Mouse (Mus musculus): ENCODE results near the gene 1700006A11Rik. TPM values are rescaled to one million over a fixed set of nuclear protein-coding genes. Genes with fewer than 3 reads are reported as not detected.
"Not testable (repeated sequence)": the region's sequence is repeated elsewhere in the genome, so short reads cannot be mapped to it uniquely, and the experiment has no call there.

The 1700006A11Rik gene
- not detected in 2 replicates for polyA plus RNA-seq (2015; fragmentation: Nextera tagmentation; extraction: Ambion mirVana)

- Histone ChIP-seq H3K36me3 (ENCODE audit: control insufficient read depth, insufficient read depth) (no peaks in the 10 kb centered on the region), H3K4me1 (ENCODE audit: control insufficient read depth, insufficient read depth, low read length) (no peaks in the 10 kb centered on the region), H3K4me3 (ENCODE audit: low read length) (no peak within 1 kb of the TSS), H3K27ac (ENCODE audit: low read length) (no peak within 1 kb of the TSS), H3K27me3 (ENCODE audit: control insufficient read depth, insufficient read depth, low read length) (no peaks in the 10 kb centered on the region), H3K9ac (ENCODE audit: low read length) (no peak within 1 kb of the TSS), H3K9me3 (replicated peaks; ENCODE audit: control insufficient read depth, low read length) (no peaks in the 10 kb centered on the region), H3K4me2 (ENCODE audit: low read depth, low read length) (no peak within 1 kb of the TSS)
- WGBS = 66% methylated on average over 1 of the region's 1 CpGs
- ATAC-seq (replicated peaks; ENCODE audit: extremely low read depth, insufficient read depth, low FRiP score) = no peak
These were observed at the start of gene 1700006A11Rik for GRCm38 (mm10) chr3:124425940-124426339. 1700006A11Rik (minus strand) TSS chr3:124426040.

- not testable (repeated sequence) for H3K4me3 ChIP-seq (ENCODE audit: low read length); H3K27me3 ChIP-seq (ENCODE audit: control insufficient read depth, insufficient read depth, low read length); H3K4me2 ChIP-seq (ENCODE audit: low read depth, low read length); H3K4me1 ChIP-seq (ENCODE audit: control insufficient read depth, insufficient read depth, low read length); H3K36me3 ChIP-seq (ENCODE audit: control insufficient read depth, insufficient read depth); ATAC-seq (replicated peaks; ENCODE audit: extremely low read depth, insufficient read depth, low FRiP score); H3K9me3 ChIP-seq (replicated peaks; ENCODE audit: control insufficient read depth, low read length); H3K9ac ChIP-seq (ENCODE audit: low read length); H3K27ac ChIP-seq (ENCODE audit: low read length)
- 80% methylated on average over 5 of the region's 5 CpGs for WGBS
These were observed 48.5 kb upstream of the 1700006A11Rik start for GRCm38 (mm10) chr3:124474291-124474690.

GRCm38 (mm10) chr3:124466102-124466730, 40.4 kb upstream of the 1700006A11Rik start:
- WGBS = 83% methylated on average over 6 of the region's 6 CpGs
- ATAC-seq (replicated peaks; ENCODE audit: extremely low read depth, insufficient read depth, low FRiP score) = no peak

GRCm38 (mm10) chr3:124392201-124392600, 33.6 kb downstream of the 1700006A11Rik start:
- Histone ChIP-seq H3K4me1 (ENCODE audit: control insufficient read depth, insufficient read depth, low read length) (no peaks in the 10 kb centered on the region), H3K4me2 (ENCODE audit: low read depth, low read length) (no peak overlapping the region), H3K27ac (ENCODE audit: low read length) (no peak overlapping the region), H3K9me3 (replicated peaks; ENCODE audit: control insufficient read depth, low read length) (no peaks in the 10 kb centered on the region), H3K9ac (ENCODE audit: low read length) (no peak overlapping the region), H3K4me3 (ENCODE audit: low read length) (no peak overlapping the region), H3K36me3 (ENCODE audit: control insufficient read depth, insufficient read depth) (no peaks in the 10 kb centered on the region), H3K27me3 (ENCODE audit: control insufficient read depth, insufficient read depth, low read length) (no peaks in the 10 kb centered on the region)
- ATAC-seq (replicated peaks; ENCODE audit: extremely low read depth, insufficient read depth, low FRiP score) = no peak
- 76% methylated on average over 5 of the region's 5 CpGs for WGBS

More at GRCm38 (mm10) chr3:124466102-124466730, 40.4 kb upstream of the 1700006A11Rik start:
- no peaks in the 10 kb centered on the region for H3K9me3 ChIP-seq (replicated peaks; ENCODE audit: control insufficient read depth, low read length)
- H3K4me1 ChIP-seq (ENCODE audit: control insufficient read depth, insufficient read depth, low read length) = no peaks in the 10 kb centered on the region
- no peaks in the 10 kb centered on the region for H3K36me3 ChIP-seq (ENCODE audit: control insufficient read depth, insufficient read depth)
- no peak overlapping the region for H3K4me2 ChIP-seq (ENCODE audit: low read depth, low read length)
- H3K27me3 ChIP-seq (ENCODE audit: control insufficient read depth, insufficient read depth, low read length) = no peaks in the 10 kb centered on the region
- H3K9ac ChIP-seq (ENCODE audit: low read length) = no peak overlapping the region
- no peak overlapping the region for H3K27ac ChIP-seq (ENCODE audit: low read length)
- H3K4me3 ChIP-seq (ENCODE audit: low read length) = no peak overlapping the region

GRCm38 (mm10) chr3:124390101-124390500, 35.7 kb downstream of the 1700006A11Rik start:
- Histone ChIP-seq H3K9me3 (replicated peaks; ENCODE audit: control insufficient read depth, low read length) (no peaks in the 10 kb centered on the region), H3K36me3 (ENCODE audit: control insufficient read depth, insufficient read depth) (no peaks in the 10 kb centered on the region), H3K4me2 (ENCODE audit: low read depth, low read length) (no peak overlapping the region), H3K27me3 (ENCODE audit: control insufficient read depth, insufficient read depth, low read length) (no peaks in the 10 kb centered on the region), H3K27ac (ENCODE audit: low read length) (no peak overlapping the region), H3K4me3 (ENCODE audit: low read length) (no peak overlapping the region), H3K9ac (ENCODE audit: low read length) (no peak overlapping the region), H3K4me1 (ENCODE audit: control insufficient read depth, insufficient read depth, low read length) (no peaks in the 10 kb centered on the region)
- ATAC-seq (replicated peaks; ENCODE audit: extremely low read depth, insufficient read depth, low FRiP score) = no peak
- WGBS = 71% methylated on average over 2 of the region's 2 CpGs

- H3K9ac ChIP-seq (ENCODE audit: low read length) = no peak overlapping the region
- H3K27me3 ChIP-seq (ENCODE audit: control insufficient read depth, insufficient read depth, low read length) = no peaks in the 10 kb centered on the region
- no peaks in the 10 kb centered on the region for H3K36me3 ChIP-seq (ENCODE audit: control insufficient read depth, insufficient read depth)
- no peak overlapping the region for H3K4me2 ChIP-seq (ENCODE audit: low read depth, low read length)
- no peak for ATAC-seq (replicated peaks; ENCODE audit: extremely low read depth, insufficient read depth, low FRiP score)
- WGBS = 53% methylated on average over 2 of the region's 2 CpGs
- no peak overlapping the region for H3K4me3 ChIP-seq (ENCODE audit: low read length)
- H3K4me1 ChIP-seq (ENCODE audit: control insufficient read depth, insufficient read depth, low read length) = no peaks in the 10 kb centered on the region
- no peak overlapping the region for H3K27ac ChIP-seq (ENCODE audit: low read length)
- no peaks in the 10 kb centered on the region for H3K9me3 ChIP-seq (replicated peaks; ENCODE audit: control insufficient read depth, low read length)
These were observed 36.2 kb downstream of the 1700006A11Rik start for GRCm38 (mm10) chr3:124389650-124390049.

GRCm38 (mm10) chr3:124385377-124385776, 40.5 kb downstream of the 1700006A11Rik start:
- not testable (repeated sequence) for H3K4me3 ChIP-seq (ENCODE audit: low read length); H3K9ac ChIP-seq (ENCODE audit: low read length); H3K4me1 ChIP-seq (ENCODE audit: control insufficient read depth, insufficient read depth, low read length); H3K9me3 ChIP-seq (replicated peaks; ENCODE audit: control insufficient read depth, low read length); H3K36me3 ChIP-seq (ENCODE audit: control insufficient read depth, insufficient read depth); H3K4me2 ChIP-seq (ENCODE audit: low read depth, low read length); H3K27ac ChIP-seq (ENCODE audit: low read length); ATAC-seq (replicated peaks; ENCODE audit: extremely low read depth, insufficient read depth, low FRiP score); H3K27me3 ChIP-seq (ENCODE audit: control insufficient read depth, insufficient read depth, low read length)
- 83% methylated on average over 18 of the region's 18 CpGs for whole genome bisulfite sequencing

- H3K4me2 ChIP-seq (ENCODE audit: low read depth, low read length) = no peak overlapping the region
- no peaks in the 10 kb centered on the region for H3K27me3 ChIP-seq (ENCODE audit: control insufficient read depth, insufficient read depth, low read length)
- ATAC-seq (replicated peaks; ENCODE audit: extremely low read depth, insufficient read depth, low FRiP score) = no peak
- H3K9ac ChIP-seq (ENCODE audit: low read length) = no peak overlapping the region
- H3K4me3 ChIP-seq (ENCODE audit: low read length) = no peak overlapping the region
- H3K27ac ChIP-seq (ENCODE audit: low read length) = no peak overlapping the region
- H3K36me3 ChIP-seq (ENCODE audit: control insufficient read depth, insufficient read depth) = no peaks in the 10 kb centered on the region
- WGBS = 59% methylated on average over 2 of the region's 2 CpGs
- no peaks in the 10 kb centered on the region for H3K4me1 ChIP-seq (ENCODE audit: control insufficient read depth, insufficient read depth, low read length)
- H3K9me3 ChIP-seq (replicated peaks; ENCODE audit: control insufficient read depth, low read length) = no peaks in the 10 kb centered on the region
These were observed 53.8 kb downstream of the 1700006A11Rik start for GRCm38 (mm10) chr3:124372031-124372430.

- H3K9ac ChIP-seq (ENCODE audit: low read length) = no peak overlapping the region
- no peak overlapping the region for H3K4me2 ChIP-seq (ENCODE audit: low read depth, low read length)
- no peak overlapping the region for H3K27ac ChIP-seq (ENCODE audit: low read length)
- no peaks in the 10 kb centered on the region for H3K27me3 ChIP-seq (ENCODE audit: control insufficient read depth, insufficient read depth, low read length)
- H3K9me3 ChIP-seq (replicated peaks; ENCODE audit: control insufficient read depth, low read length) = no peaks in the 10 kb centered on the region
- WGBS = 85% methylated on average over 3 of the region's 3 CpGs
- H3K4me3 ChIP-seq (ENCODE audit: low read length) = no peak overlapping the region
- no peak for ATAC-seq (replicated peaks; ENCODE audit: extremely low read depth, insufficient read depth, low FRiP score)
- H3K36me3 ChIP-seq (ENCODE audit: control insufficient read depth, insufficient read depth) = no peaks in the 10 kb centered on the region
- no peaks in the 10 kb centered on the region for H3K4me1 ChIP-seq (ENCODE audit: control insufficient read depth, insufficient read depth, low read length)
These were observed 68.3 kb downstream of the 1700006A11Rik start for GRCm38 (mm10) chr3:124357533-124357932.
